Comparison of ENCODE assay signal across 8 mouse cellular contexts in the genomic region with DNA sequence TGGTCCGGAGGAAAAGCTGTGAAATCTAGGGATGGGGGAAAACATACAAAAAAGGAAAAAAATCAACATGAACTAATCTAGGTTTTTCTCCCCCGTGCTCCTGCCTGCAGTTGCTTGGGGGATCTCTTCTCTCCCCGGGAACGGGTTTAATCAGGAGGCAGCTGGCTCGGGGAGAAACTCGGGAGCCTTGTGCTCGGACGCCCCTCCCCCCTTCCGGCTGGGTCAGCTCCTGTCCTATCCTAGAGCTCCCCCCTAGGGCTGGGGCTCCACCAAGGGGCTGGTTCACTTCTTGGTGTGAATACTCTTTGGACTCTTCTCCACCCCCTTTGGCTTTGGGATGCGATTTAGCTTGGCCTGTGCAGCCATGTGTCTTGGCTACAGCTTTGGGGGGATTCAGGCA. TPM values are rescaled to one million over a fixed set of nuclear protein-coding genes. Genes with fewer than 3 reads are reported as not detected.
DNase-seq lines count a peak whose midpoint lies in the region; TF ChIP-seq lines count a peak whose summit lies in the region.

No protein-coding gene starts in this region.

- no peak for TF ChIP-seq POLR2A in cerebellum, adult 2 months (IDR thresholded peaks at IDR 0.05; ENCODE audit: borderline replicate concordance, insufficient read depth, low read length)

- H3K4me3 ChIP-seq in cerebellum, adult 2 months (replicated peaks; ENCODE audit: insufficient read depth, low read depth, low read length), result peak overlapping the region; percentile 24
- H3K4me3 ChIP-seq in hindbrain, embryonic 10.5 days, result peak overlapping the region; percentile 73

- H3K4me1 ChIP-seq in cerebellum, adult 2 months (ENCODE audit: control insufficient read depth, insufficient read depth, low read length), result peaks cover 13% of the 10 kb centered on the region
- H3K4me1 ChIP-seq in hindbrain, embryonic 10.5 days (replicated peaks), result peaks cover 89% of the 10 kb centered on the region

- TF ChIP-seq CTCF in cerebellum, adult 2 months (IDR thresholded peaks at IDR 0.05; ENCODE audit: borderline replicate concordance, insufficient read depth, low read depth, low read length), result no peak

- H3K36me3 ChIP-seq in hindbrain, embryonic 10.5 days, result peaks cover 33% of the 10 kb centered on the region

- H3K9me3 ChIP-seq in hindbrain, embryonic 10.5 days, result no peaks in the 10 kb centered on the region

- WGBS in cerebellum, adult 2 months, result 23% methylated on average over 10 of the region's 10 CpGs
- whole genome bisulfite sequencing in hindbrain, embryonic 10.5 days, result 2% methylated on average over 10 of the region's 10 CpGs

- DNase-seq in MN1 (ENCODE audit: low spot score), result peak; percentile 81
- peak; percentile 64 to 76 for DNase-seq in cerebellum, adult 2 months
- DNase-seq in frontal cortex, postnatal 10 days (ENCODE audit: low spot score in 2 of 2), result peak; percentile 79 to 80
- DNase-seq in hindbrain, embryonic 10.5 days (ENCODE audit: low spot score), result peak; percentile 94
- peak; percentile 75 to 85 for DNase-seq in layer of hippocampus, postnatal 10 days (ENCODE audit: low spot score in 2 of 2)
- DNase-seq in lung, postnatal 10 days, result peak; percentile 92
- peak; percentile 82 for DNase-seq in skeletal muscle tissue, adult 2 months (ENCODE audit: low read depth, low spot score)
- DNase-seq in B cell, adult 2 months, result no peak

- H3K27ac ChIP-seq in cerebellum, adult 2 months (ENCODE audit: insufficient read depth, low read length), result no peak overlapping the region
- peak overlapping the region; percentile 100 for H3K27ac ChIP-seq in hindbrain, embryonic 10.5 days

- H3K27me3 ChIP-seq in cerebellum, adult 2 months (ENCODE audit: control insufficient read depth, insufficient read depth, low read length), result no peaks in the 10 kb centered on the region
- peaks cover 4% of the 10 kb centered on the region; the same call in 1 of the 2 replicates for H3K27me3 ChIP-seq in hindbrain, embryonic 10.5 days (ENCODE audit: insufficient read depth, poor library complexity, severe bottlenecking)

RNA-seq across cellular contexts. Expression of a gene that starts 7.5 kb away (rescaled TPM):
- polyA plus RNA-seq in cerebellum, adult 2 months (2012; rRNA removed), result 17.0 and 17.6 TPM in 2 replicates
- 17.0 and 18.8 TPM in 2 replicates for polyA plus RNA-seq in hindbrain, embryonic 10.5 days (2016; fragmentation: Nextera tagmentation; extraction: Ambion mirVana)
- 10 to 100 TPM; 21.9 to 26.0 TPM for total RNA-seq in layer of hippocampus, postnatal 10 days (2021)

Comparison
In these comparisons a context has a peak if more than half of its experiments do, and no peak if none do; other contexts are left out.
1. DNase-seq: peak in MN1 (single experiment), cerebellum, adult 2 months (2 of 2), frontal cortex, postnatal 10 days (2 of 2), hindbrain, embryonic 10.5 days (single experiment), layer of hippocampus, postnatal 10 days (2 of 2), lung, postnatal 10 days (single experiment) and skeletal muscle tissue, adult 2 months (single experiment); none in B cell, adult 2 months (0 of 2).